In the genomic region with DNA sequence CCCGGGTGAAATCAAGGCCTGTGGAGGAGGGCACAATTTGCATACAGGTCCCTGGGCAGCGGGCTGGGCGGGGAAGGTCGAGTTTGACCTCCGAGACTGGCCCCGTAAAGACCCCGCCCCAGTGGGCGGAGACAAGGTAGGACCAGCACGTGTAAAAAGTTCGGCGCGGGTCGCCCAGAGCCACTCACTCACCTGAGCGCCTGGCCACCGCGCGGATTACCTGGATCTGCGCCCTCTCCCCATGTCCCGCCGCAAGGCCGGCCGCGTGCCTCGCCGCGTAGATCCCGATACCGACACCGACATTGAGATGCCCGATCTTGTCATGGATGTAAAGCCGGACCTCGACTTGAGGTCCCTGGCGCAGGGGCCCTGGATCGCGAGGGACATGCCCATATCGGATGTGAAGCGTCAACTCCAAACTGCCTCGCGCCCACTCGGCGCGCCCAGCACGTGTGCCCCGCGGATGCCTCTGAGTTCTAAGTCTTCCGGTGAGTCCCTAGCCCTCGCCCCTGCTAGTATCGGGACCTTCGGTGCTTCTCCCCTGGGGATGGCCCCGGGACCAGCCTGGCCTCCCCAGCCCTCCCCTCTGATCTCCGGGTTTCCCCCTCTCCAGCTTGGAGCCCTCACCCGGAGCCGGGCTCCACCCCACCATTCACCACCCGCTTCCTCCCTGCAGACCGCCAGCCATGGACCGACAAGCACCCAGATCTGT, we compare ENCODE assay signal across 8 mouse cellular contexts. TPM values are rescaled to one million over a fixed set of nuclear protein-coding genes. Genes with fewer than 3 reads are reported as not detected.
DNase-seq lines count a peak whose midpoint lies in the region; ATAC-seq and TF ChIP-seq lines count a peak whose summit lies in the region.

Gene Zfp296, plus strand, starts transcription at position 147 of the 712 bp plus-strand sequence.
Gene Gemin7, minus strand, starts transcription at position 455 of the 712 bp plus-strand sequence.

- peak; percentile 55 for ATAC-seq in inflammation-experienced regulatory T-cells, adult 6 months
- no peak for ATAC-seq in liver, embryonic 15.5 days (ENCODE audit: insufficient read depth)
- no peak for ATAC-seq in neural tube, embryonic 11.5 days (ENCODE audit: insufficient read depth, low FRiP score, low TSS enrichment)

- H3K27ac ChIP-seq in ES-Bruce4 (ENCODE audit: insufficient read depth, low read length) = peak within 1 kb of the TSS; percentile 91
- H3K27ac ChIP-seq in embryonic fibroblast, embryonic 13.5 days (ENCODE audit: insufficient read depth, low read length) = no peak within 1 kb of the TSS
- peak within 1 kb of the TSS; percentile 42 for H3K27ac ChIP-seq in liver, embryonic 15.5 days (replicated peaks)
- no peak within 1 kb of the TSS for H3K27ac ChIP-seq in neural tube, embryonic 11.5 days (ENCODE audit: low read depth, low read length)

- peaks cover 26% of the 10 kb centered on the region for H3K36me3 ChIP-seq in ES-Bruce4 (ENCODE audit: control insufficient read depth, insufficient read depth, low read length, poor library complexity, severe bottlenecking)
- H3K36me3 ChIP-seq in liver, embryonic 15.5 days (replicated peaks) = peaks cover 11% of the 10 kb centered on the region
- peaks cover 2% of the 10 kb centered on the region; the same call in 1 of the 2 replicates for H3K36me3 ChIP-seq in neural tube, embryonic 11.5 days (ENCODE audit: control insufficient read depth, insufficient read depth, low read length)

- under 1% methylated on average over 55 of the region's 56 CpGs for WGBS in liver, embryonic 15.5 days (ENCODE audit: insufficient replicate concordance)
- WGBS in neural tube, embryonic 11.5 days = 1% methylated on average over 56 of the region's 56 CpGs

- peak; percentile 41 for DNase-seq in adrenal gland, adult 2 months
- no peak for DNase-seq in adrenal gland, postnatal 25 days
- DNase-seq in neural tube, embryonic 11.5 days (ENCODE audit: low spot score) = peak; percentile 48
- no peak for DNase-seq in frontal cortex, postnatal 10 days (ENCODE audit: low spot score in 2 of 2)

- H3K27me3 ChIP-seq in ES-Bruce4 (ENCODE audit: control insufficient read depth, insufficient read depth, low read length, poor library complexity, severe bottlenecking) = no peaks in the 10 kb centered on the region
- H3K27me3 ChIP-seq in liver, embryonic 15.5 days = peaks cover 23% of the 10 kb centered on the region
- peaks cover 39% of the 10 kb centered on the region for H3K27me3 ChIP-seq in neural tube, embryonic 11.5 days (ENCODE audit: control insufficient read depth, insufficient read depth, low read length)

- peaks cover 9% of the 10 kb centered on the region for H3K4me1 ChIP-seq in ES-Bruce4 (ENCODE audit: control insufficient read depth, insufficient read depth, low read length)
- H3K4me1 ChIP-seq in embryonic fibroblast, embryonic 13.5 days (ENCODE audit: control insufficient read depth, insufficient read depth, low read length) = no peaks in the 10 kb centered on the region
- peaks cover 60% of the 10 kb centered on the region for H3K4me1 ChIP-seq in liver, embryonic 15.5 days (replicated peaks)
- H3K4me1 ChIP-seq in neural tube, embryonic 11.5 days (ENCODE audit: control insufficient read depth, insufficient read depth, low read length) = peaks cover 5% of the 10 kb centered on the region; the same call in 1 of the 2 replicates

- H3K9me3 ChIP-seq in ES-Bruce4 (replicated peaks; ENCODE audit: control insufficient read depth, insufficient read depth, low read length, poor library complexity, severe bottlenecking) = no peaks in the 10 kb centered on the region
- H3K9me3 ChIP-seq in liver, embryonic 15.5 days (replicated peaks) = no peaks in the 10 kb centered on the region
- no peaks in the 10 kb centered on the region for H3K9me3 ChIP-seq in neural tube, embryonic 11.5 days (ENCODE audit: control insufficient read depth, low read length)

- H3K4me2 ChIP-seq in liver, embryonic 15.5 days = peak within 1 kb of the TSS; percentile 95
- H3K4me2 ChIP-seq in neural tube, embryonic 11.5 days (ENCODE audit: low read depth) = peak within 1 kb of the TSS; percentile 48

- no peak for TF ChIP-seq CTCF in ES-Bruce4 (IDR thresholded peaks at IDR 0.05; ENCODE audit: low read depth, low read length)
- TF ChIP-seq CTCF in embryonic fibroblast, embryonic 13.5 days (IDR thresholded peaks at IDR 0.05; ENCODE audit: borderline replicate concordance, insufficient read depth, low read length) = no peak

- peak; percentile 69; the same call in 1 of the 2 replicates for TF ChIP-seq EP300 in ES-Bruce4 (IDR thresholded peaks at IDR 0.05; ENCODE audit: insufficient read depth, low read depth, low read length)

- H3K9ac ChIP-seq in ES-Bruce4 (ENCODE audit: low read depth, poor library complexity, severe bottlenecking) = peak within 1 kb of the TSS; percentile 76
- peak within 1 kb of the TSS; percentile 42; the same call in 1 of the 2 replicates for H3K9ac ChIP-seq in liver, embryonic 15.5 days
- no peak within 1 kb of the TSS for H3K9ac ChIP-seq in neural tube, embryonic 11.5 days (ENCODE audit: low read length)

- H3K4me3 ChIP-seq in ES-Bruce4 (ENCODE audit: low read depth, low read length) = peak within 1 kb of the TSS; percentile 70
- H3K4me3 ChIP-seq in embryonic fibroblast, embryonic 13.5 days (ENCODE audit: insufficient read depth, low read length) = peak within 1 kb of the TSS; percentile 36
- peak within 1 kb of the TSS; percentile 57 for H3K4me3 ChIP-seq in liver, embryonic 15.5 days (replicated peaks)
- peak within 1 kb of the TSS; percentile 22 for H3K4me3 ChIP-seq in neural tube, embryonic 11.5 days (ENCODE audit: low read depth, low read length)

- peak; percentile 81 for TF ChIP-seq POLR2A in ES-Bruce4 (IDR thresholded peaks at IDR 0.05; ENCODE audit: insufficient read depth, low read length)
- peak; percentile 24; the same call in 1 of the 2 replicates for TF ChIP-seq POLR2A in embryonic fibroblast, embryonic 13.5 days (IDR thresholded peaks at IDR 0.05; ENCODE audit: low read depth, low read length)

RNA-seq across cellular contexts. Expression of gene Zfp296, which starts in this region (rescaled TPM):
- under 1 TPM; 0.69 to 0.98 TPM for total RNA-seq in adrenal gland, adult 2 months (2021)
- polyA plus RNA-seq in adrenal gland, adult 2 months (2012; rRNA removed) = 3.1 and 3.4 TPM in 2 replicates
- 0.62 and 0.73 TPM in 2 replicates for total RNA-seq in adrenal gland, postnatal 25 days (2021)
- polyA plus RNA-seq in ES-Bruce4 (2011; ENCODE audit: insufficient read depth, insufficient read length, low read depth, missing spikeins) = 21.5 and 23.5 TPM in 2 replicates
- polyA plus RNA-seq in embryonic fibroblast, embryonic 13.5 days (2011; ENCODE audit: insufficient read length, low read depth, missing spikeins) = 1.5 and 1.8 TPM in 2 replicates
- 1 to 10 TPM in 2 of 3 experiments, under 1 TPM in 1; 0.87 to 2.3 (median 2.0) TPM for polyA plus RNA-seq in inflammation-experienced regulatory T-cells, adult 6 months (2017; shearing (Covaris generic))
- polyA plus RNA-seq in liver, embryonic 15.5 days (2015; fragmentation: Nextera tagmentation; extraction: Ambion mirVana) = 0.60 and 0.81 TPM in 2 replicates
- polyA plus RNA-seq in neural tube, embryonic 11.5 days (2014; fragmentation: Nextera tagmentation; extraction: Ambion mirVana) = 0.44 and 0.57 TPM in 2 replicates

RNA-seq across cellular contexts. Expression of gene Gemin7, which starts in this region (rescaled TPM):
- total RNA-seq in adrenal gland, adult 2 months (2021) = 10 to 100 TPM; 83.8 to 84.2 TPM
- 177 and 183 TPM in 2 replicates for polyA plus RNA-seq in adrenal gland, adult 2 months (2012; rRNA removed)
- total RNA-seq in adrenal gland, postnatal 25 days (2021) = 75.6 and 93.0 TPM in 2 replicates
- 25.2 and 30.5 TPM in 2 replicates for polyA plus RNA-seq in ES-Bruce4 (2011; ENCODE audit: insufficient read depth, insufficient read length, low read depth, missing spikeins)
- polyA plus RNA-seq in embryonic fibroblast, embryonic 13.5 days (2011; ENCODE audit: insufficient read length, low read depth, missing spikeins) = 52.6 and 65.2 TPM in 2 replicates
- 100 to 1,000 TPM in 1 of 3 experiments, 10 to 100 TPM in 2; 77.6 to 107 (median 89.0) TPM for polyA plus RNA-seq in inflammation-experienced regulatory T-cells, adult 6 months (2017; shearing (Covaris generic))
- polyA plus RNA-seq in liver, embryonic 15.5 days (2015; fragmentation: Nextera tagmentation; extraction: Ambion mirVana) = 79.6 and 90.9 TPM in 2 replicates
- 161 and 171 TPM in 2 replicates for polyA plus RNA-seq in neural tube, embryonic 11.5 days (2014; fragmentation: Nextera tagmentation; extraction: Ambion mirVana)

Comparison
In these comparisons a context has a peak if more than half of its experiments do, and no peak if none do; other contexts are left out.
1. DNase-seq: peak in adrenal gland, adult 2 months (single experiment) and neural tube, embryonic 11.5 days (single experiment); none in adrenal gland, postnatal 25 days (single experiment) and frontal cortex, postnatal 10 days (0 of 2).
2. H3K27ac ChIP-seq: peak in ES-Bruce4 (single experiment) and liver, embryonic 15.5 days (single experiment); none in embryonic fibroblast, embryonic 13.5 days (single experiment) and neural tube, embryonic 11.5 days (single experiment).
3. Peak in every context shown above with its lines, with median percentiles within 50 percentile points of each other: H3K4me3 ChIP-seq.